Mouse (Mus musculus) layer of hippocampus, postnatal 10 days (tissue): Measurements from ENCODE around the gene Tnfsfm13. TPM values are rescaled to one million over a fixed set of nuclear protein-coding genes. Genes with fewer than 3 reads are reported as not detected.

Experiments used
- DNase-seq, 2 experiments: peaks; one replicate each; pipeline ENCODE4 v3.0.0; 2021; ENCODE audit warnings: low spot score in 2 of 2
- microRNA-seq, 2 experiments: library from miRNA; unstranded; fragments of <30 nt; microRNA quantifications; one replicate each; pipeline ENCODE4 v1.2.0; 2021
- total RNA-seq, 2 experiments: library from RNA; stranded (reverse); gene quantifications; 2 replicates each; pipeline ENCODE4 v1.2.3; 2021

The Tnfsfm13 gene
- total RNA-seq, 2 experiments from 2014 or later, result 0.69 to 0.76 TPM

GRCm38 (mm10) chr11:69656617-69657461, 39.1 kb downstream of the Tnfsfm13 start:
- DNase-seq, result no peak

DNA sequence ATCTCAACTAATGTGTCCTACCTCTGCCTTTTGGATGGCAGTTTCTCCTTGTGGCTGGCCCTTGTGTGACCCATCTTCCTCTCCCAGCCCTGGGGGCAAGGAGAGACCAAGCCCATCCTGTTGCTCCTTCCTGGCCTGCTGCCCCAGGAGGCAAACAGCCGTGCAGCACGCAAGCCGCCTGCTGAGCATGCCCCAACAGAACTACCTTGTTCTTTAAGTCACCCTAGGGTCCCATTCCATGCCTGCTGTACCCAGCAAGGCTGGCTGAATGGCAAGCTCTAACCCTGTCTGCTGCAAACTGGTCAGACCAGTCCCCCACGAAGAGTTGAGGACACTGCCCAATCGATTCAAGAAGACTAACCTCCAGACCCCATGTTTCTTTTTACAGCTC, 39.8 kb downstream of the Tnfsfm13 start:
- DNase-seq, result no peak

DNA sequence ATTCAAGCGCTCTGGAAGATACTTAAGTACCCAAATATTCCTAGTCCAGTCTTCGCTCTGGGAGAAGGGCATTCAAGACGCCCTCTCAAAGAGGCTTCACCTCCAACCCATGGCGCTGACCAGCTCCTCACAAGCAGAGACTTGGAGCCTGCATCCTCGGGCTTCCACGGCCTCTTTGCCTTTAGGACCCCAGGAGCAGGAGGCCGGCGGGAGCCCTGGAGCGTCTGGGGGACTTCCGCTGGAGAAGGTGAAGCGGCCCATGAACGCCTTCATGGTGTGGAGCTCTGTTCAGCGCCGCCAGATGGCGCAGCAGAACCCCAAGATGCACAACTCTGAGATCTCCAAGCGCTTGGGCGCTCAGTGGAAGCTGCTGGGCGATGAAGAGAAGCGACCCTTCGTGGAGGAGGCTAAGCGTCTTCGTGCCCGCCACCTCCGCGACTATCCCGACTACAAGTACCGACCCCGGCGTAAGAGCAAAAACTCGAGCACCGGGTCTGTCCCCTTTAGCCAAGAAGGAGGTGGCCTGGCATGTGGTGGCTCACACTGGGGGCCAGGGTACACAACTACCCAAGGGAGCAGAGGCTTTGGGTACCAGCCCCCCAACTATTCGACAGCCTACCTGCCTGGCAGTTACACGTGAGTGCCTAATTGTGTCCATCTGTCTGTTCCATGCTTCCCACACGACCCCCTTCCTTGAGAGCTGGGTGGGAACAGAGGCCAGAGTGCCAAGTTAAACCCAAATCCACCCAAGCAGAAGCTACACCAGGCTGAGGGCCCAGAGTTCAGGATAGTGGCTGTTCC, 40.4 kb downstream of the Tnfsfm13 start, which contains the start of gene Sox15:
Gene Sox15 (plus strand): TSS at position 51 of the 801 bp plus-strand sequence.
- DNase-seq, result peak; percentile 71 to 82

DNA sequence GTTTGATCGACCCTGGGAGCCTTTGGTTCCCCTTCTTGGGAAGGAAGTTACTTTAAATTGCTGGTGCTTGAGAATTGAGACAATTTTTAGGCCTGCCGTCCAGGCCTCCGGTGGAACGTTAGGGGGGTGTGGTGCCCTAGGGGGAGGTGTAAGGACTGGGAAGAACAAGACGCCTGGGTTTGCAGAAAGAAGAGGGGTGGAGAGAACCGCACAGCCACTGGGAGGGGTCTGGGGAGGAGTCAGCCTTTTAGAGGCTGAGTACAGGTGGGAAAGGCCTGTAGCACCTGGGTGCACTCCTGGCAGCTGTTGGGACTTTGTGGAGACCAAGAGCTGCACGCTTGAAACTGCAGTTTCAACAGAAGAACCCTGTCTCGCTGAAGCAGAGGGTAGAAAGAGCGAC, 41.1 kb downstream of the Tnfsfm13 start:
- DNase-seq, result no peak

DNA sequence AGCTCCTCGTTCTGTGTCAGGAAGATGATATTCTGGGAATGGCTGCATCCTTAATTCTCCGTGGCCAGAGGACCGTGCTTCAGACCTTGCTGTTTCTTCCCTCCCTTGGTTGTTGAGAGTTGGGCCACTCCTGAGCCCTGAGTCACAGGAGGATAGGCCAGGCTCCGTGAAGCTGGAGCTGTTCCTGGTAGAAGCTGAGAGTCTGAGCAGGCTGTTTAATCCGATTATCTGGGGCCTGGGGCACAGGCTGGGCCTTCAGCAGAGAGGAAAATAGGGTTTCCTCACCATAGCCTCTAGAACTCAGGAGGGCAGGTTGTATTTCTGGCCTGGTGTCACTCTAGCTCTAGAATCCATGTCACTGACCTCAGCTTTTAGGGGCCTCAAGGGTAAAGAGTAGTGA, 42.5 kb downstream of the Tnfsfm13 start:
- no peak for DNase-seq

DNA sequence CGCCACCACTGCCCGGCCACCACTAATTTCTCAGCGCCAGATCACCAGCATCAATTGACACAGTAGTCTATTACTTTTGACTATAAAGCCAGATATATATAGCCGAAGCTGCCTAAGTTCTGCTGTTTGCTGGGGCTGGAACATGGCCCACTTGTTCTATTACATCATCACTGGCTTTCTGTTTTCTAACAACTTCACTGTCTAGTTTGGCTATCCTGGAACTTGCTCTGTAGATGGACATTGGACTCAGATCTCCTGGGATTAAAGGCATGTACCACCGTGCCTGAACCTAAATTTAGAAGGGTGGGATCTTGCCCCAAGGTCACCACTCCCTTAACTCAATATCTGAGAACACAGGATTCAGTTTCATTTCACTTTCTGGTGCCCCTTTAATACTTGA, 50.0 kb downstream of the Tnfsfm13 start:
- DNase-seq, result no peak

- DNase-seq, result no peak
Observed at GRCm38 (mm10) chr11:69635471-69635870, 60.4 kb downstream of the Tnfsfm13 start.

- no peak for DNase-seq
Observed at GRCm38 (mm10) chr11:69633128-69633866, 62.6 kb downstream of the Tnfsfm13 start.

Small RNA genes within 50 kb of the gene (microRNA-seq; reads per million reads assigned to microRNA genes)
- 6.9 to 7.6 reads per million in 2 experiments for gene Mir1934
- gene Mir467f, result 0 reads per million in 2 experiments

Other genes starting within 250 kb of the Tnfsfm13 start
- 1 to 10 TPM; 8.0 to 8.6 TPM for gene Dnah2, start 147.0 kb downstream of the Tnfsfm13 start, total RNA-seq
- gene Efnb3, start 135.9 kb downstream of the Tnfsfm13 start, total RNA-seq, result 100 to 1,000 TPM; 203 to 217 TPM
- 10 to 100 TPM in 1 of 2 experiments, 1 to 10 TPM in 1; 7.7 to 10.6 TPM for gene Wrap53, start 115.8 kb downstream of the Tnfsfm13 start, total RNA-seq
- 10 to 100 TPM; 31.4 to 31.8 TPM for gene Trp53, start 115.7 kb downstream of the Tnfsfm13 start, total RNA-seq
- 100 to 1,000 TPM; 456 to 463 TPM for gene Atp1b2, start 90.2 kb downstream of the Tnfsfm13 start, total RNA-seq
- gene Shbg, start 78.2 kb downstream of the Tnfsfm13 start, total RNA-seq, result not detected
- gene Sat2, start 74.1 kb downstream of the Tnfsfm13 start, total RNA-seq, result 10 to 100 TPM; 15.0 to 17.1 TPM
- 100 to 1,000 TPM in 1 of 2 experiments, 10 to 100 TPM in 1; 99.2 to 103 TPM for gene Fxr2, start 63.1 kb downstream of the Tnfsfm13 start, total RNA-seq
- gene Sox15, start 40.8 kb downstream of the Tnfsfm13 start, total RNA-seq, result not detected
- 10 to 100 TPM; 85.9 to 89.9 TPM for gene Mpdu1, start 33.5 kb downstream of the Tnfsfm13 start, total RNA-seq
- gene Cd68, start 29.9 kb downstream of the Tnfsfm13 start, total RNA-seq, result 10 to 100 TPM in 1 of 2 experiments, 1 to 10 TPM in 1; 8.4 to 11.5 TPM
- gene Eif4a1, start 23.7 kb downstream of the Tnfsfm13 start, total RNA-seq, result 100 to 1,000 TPM; 492 to 501 TPM
- gene Senp3, start 14.0 kb downstream of the Tnfsfm13 start, total RNA-seq, result 10 to 100 TPM; 88.0 to 98.7 TPM
- gene Tnfsf13, start 10.3 kb downstream of the Tnfsfm13 start, total RNA-seq, result 1 to 10 TPM; 1.1 to 1.2 TPM
- 1 to 10 TPM; 6.7 to 8.3 TPM for gene Tnfsf12, start 249 bp downstream of the Tnfsfm13 start, total RNA-seq
- gene Polr2a, start 62.5 kb upstream of the Tnfsfm13 start, total RNA-seq, result 10 to 100 TPM; 55.6 to 59.4 TPM
- gene Slc35g3, start 65.9 kb upstream of the Tnfsfm13 start, total RNA-seq, result under 1 TPM in 1 of 2 experiments, not detected in 1; 0.22 TPM
- gene Zbtb4, start 69.8 kb upstream of the Tnfsfm13 start, total RNA-seq, result 10 to 100 TPM; 69.7 to 72.8 TPM
- 1 to 10 TPM; 1.1 to 1.6 TPM for gene Chrnb1, start 99.8 kb upstream of the Tnfsfm13 start, total RNA-seq
- gene Fgf11, start 105.8 kb upstream of the Tnfsfm13 start, total RNA-seq, result 10 to 100 TPM; 26.8 to 26.9 TPM
- not detected for gene Tmem102, start 109.5 kb upstream of the Tnfsfm13 start, total RNA-seq
- not detected for gene Gm39566, start 119.2 kb upstream of the Tnfsfm13 start, total RNA-seq
- not detected for gene Spem2, start 122.4 kb upstream of the Tnfsfm13 start, total RNA-seq
- gene Spem1, start 126.1 kb upstream of the Tnfsfm13 start, total RNA-seq, result under 1 TPM; 0.34 to 0.54 TPM
- 100 to 1,000 TPM; 227 to 245 TPM for gene Nlgn2, start 141.7 kb upstream of the Tnfsfm13 start, total RNA-seq
- gene Tmem256, start 142.4 kb upstream of the Tnfsfm13 start, total RNA-seq, result 100 to 1,000 TPM; 148 to 153 TPM
- 10 to 100 TPM; 31.2 to 37.7 TPM for gene Plscr3, start 150.3 kb upstream of the Tnfsfm13 start, total RNA-seq
- under 1 TPM in 1 of 2 experiments, not detected in 1; 0.25 TPM for gene Tnk1, start 162.6 kb upstream of the Tnfsfm13 start, total RNA-seq
- gene Tmem95, start 181.9 kb upstream of the Tnfsfm13 start, total RNA-seq, result not detected
- gene Kctd11, start 185.3 kb upstream of the Tnfsfm13 start, total RNA-seq, result under 1 TPM; 0.85 TPM
- under 1 TPM; 0.16 to 0.21 TPM for gene Acap1, start 199.4 kb upstream of the Tnfsfm13 start, total RNA-seq
- gene 2810408A11Rik, start 204.9 kb upstream of the Tnfsfm13 start, total RNA-seq, result 1 to 10 TPM; 2.4 to 2.5 TPM
- 100 to 1,000 TPM; 127 to 146 TPM for gene Neurl4, start 205.0 kb upstream of the Tnfsfm13 start, total RNA-seq
- 10 to 100 TPM; 27.8 to 30.2 TPM for gene Gps2, start 217.8 kb upstream of the Tnfsfm13 start, total RNA-seq
- 100 to 1,000 TPM; 479 to 501 TPM for gene Eif5a, start 225.9 kb upstream of the Tnfsfm13 start, total RNA-seq
- 1 to 10 TPM; 9.2 to 9.5 TPM for gene Ybx2, start 239.7 kb upstream of the Tnfsfm13 start, total RNA-seq